24 mouse cellular contexts compared by ENCODE assay signal in genomic region chr6:72359343-72359742, GRCm38 (mm10).
"Had no signal": no experiment of that assay in that cellular context is flagged by ENCODE, and none has a peak within 500 bp of the region (broad histone marks: within the 10 kb centered on the region; RNA-seq: fewer than 3 reads in every experiment).

No protein-coding gene starts in this region.

- DNase-seq: kidney, postnatal 14 days; kidney, postnatal 4 days; left cerebral cortex, postnatal 4 days; lung, adult 18-20 months; lung, postnatal 10 days; lung, postnatal 36 days; retina, postnatal 1 day; right cerebral cortex, postnatal 25 days; spleen, adult 18-20 months; thymus, adult 2 months; thymus, postnatal 14 days; thymus, postnatal 4 days had no signal

- H3K27ac ChIP-seq: limb, embryonic 12.5 days; limb, embryonic 15.5 days; liver, embryonic 14.5 days; lung, embryonic 15.5 days; midbrain, embryonic 10.5 days; midbrain, embryonic 13.5 days; neural tube, embryonic 12.5 days; neural tube, embryonic 15.5 days; stomach, embryonic 15.5 days had no signal

- ATAC-seq: intestine, postnatal 0 days; midbrain, embryonic 13.5 days; midbrain, embryonic 16.5 days had no signal

- H3K4me2 ChIP-seq: limb, embryonic 12.5 days; limb, embryonic 15.5 days; midbrain, embryonic 13.5 days; neural tube, embryonic 12.5 days; stomach, embryonic 15.5 days had no signal

- H3K27me3 ChIP-seq: limb, embryonic 12.5 days; limb, embryonic 15.5 days; lung, embryonic 15.5 days; megakaryocyte, embryonic 14.5 days; midbrain, embryonic 13.5 days; neural tube, embryonic 12.5 days; neural tube, embryonic 15.5 days; stomach, embryonic 15.5 days had no signal

- H3K9me3 ChIP-seq: limb, embryonic 12.5 days; limb, embryonic 15.5 days; lung, embryonic 15.5 days; megakaryocyte, embryonic 14.5 days; midbrain, embryonic 10.5 days; midbrain, embryonic 13.5 days; neural tube, embryonic 12.5 days; neural tube, embryonic 15.5 days; stomach, embryonic 15.5 days had no signal

- H3K4me3 ChIP-seq: limb, embryonic 12.5 days; limb, embryonic 15.5 days; lung, embryonic 15.5 days; megakaryocyte, embryonic 14.5 days; midbrain, embryonic 10.5 days; midbrain, embryonic 13.5 days; neural tube, embryonic 12.5 days; neural tube, embryonic 15.5 days; stomach, embryonic 15.5 days had no signal

- H3K9ac ChIP-seq: limb, embryonic 12.5 days; limb, embryonic 15.5 days; liver, embryonic 14.5 days; lung, embryonic 15.5 days; midbrain, embryonic 13.5 days; neural tube, embryonic 12.5 days; neural tube, embryonic 15.5 days; stomach, embryonic 15.5 days had no signal
